Mouse (Mus musculus) intestine, embryonic 15.5 days (tissue): ENCODE measurements around the gene Gm49721. TPM values are rescaled to one million over a fixed set of nuclear protein-coding genes. Genes with fewer than 3 reads are reported as not detected.
A peak's percentile ranks its signal among the peaks of the same experiment; 100 is the strongest.
"Not testable (repeated sequence)": the region's sequence is repeated elsewhere in the genome, so short reads cannot be mapped to it uniquely, and the experiment has no call there.

Source experiments
- ATAC-seq: fragments of 200-750 bp; cut with Nextera tagmentation; 2 replicates; pipeline ENCODE4 v1.8.0; 2017; ENCODE audit warnings: moderate TSS enrichment, moderate library complexity
- H3K27ac ChIP-seq: fragments of 300-500 bp; sonication (generic); 2 replicates; pipeline ENCODE4 v1.5.1; 2015; ENCODE audit warnings: mild to moderate bottlenecking, inconsistent platforms
- H3K27me3 ChIP-seq: fragments of 300-500 bp; sonication (generic); replicated peaks from 2 replicates; pipeline ENCODE4 v1.6.1; 2015; ENCODE audit warnings: inconsistent platforms
- H3K36me3 ChIP-seq: fragments of 300-500 bp; sonication (generic); 2 replicates; pipeline ENCODE4 v1.6.1; 2015; ENCODE audit warnings: inconsistent platforms
- H3K4me1 ChIP-seq: fragments of 300-500 bp; sonication (generic); replicated peaks from 2 replicates; pipeline ENCODE4 v1.6.1; 2015; ENCODE audit warnings: inconsistent platforms
- H3K4me2 ChIP-seq: fragments of 300-500 bp; sonication (generic); replicated peaks from 2 replicates; pipeline ENCODE4 v1.6.1; 2015; ENCODE audit warnings: mild to moderate bottlenecking, inconsistent platforms
- H3K4me3 ChIP-seq: fragments of 300-500 bp; sonication (generic); replicated peaks from 2 replicates; pipeline ENCODE4 v1.5.1; 2015; ENCODE audit warnings: inconsistent platforms
- H3K9ac ChIP-seq: fragments of 300-500 bp; sonication (generic); 2 replicates; pipeline ENCODE4 v1.6.1; 2015; ENCODE audit warnings: inconsistent platforms
- H3K9me3 ChIP-seq: fragments of 300-500 bp; sonication (generic); 2 replicates; pipeline ENCODE4 v1.6.1; 2016; ENCODE audit warnings: inconsistent platforms
- WGBS: fragments of 180-500 bp; shearing (Covaris S2); methylation state at CpG from one replicate; pipeline ENCODE4 v1.1.7; 2015; 5-methylcytosine and 5-hydroxymethylcytosine counted together
- polyA plus RNA-seq: library from polyadenylated mRNA; unstranded; fragments of >200 nt; fragmentation: Nextera tagmentation; extraction: Ambion mirVana; gene quantifications from 2 replicates; pipeline ENCODE4 v1.2.1, GENCODE M21; 2015

The Gm49721 gene
- polyA plus RNA-seq, 1 experiment from 2014 or later: 0.33 TPM

DNA sequence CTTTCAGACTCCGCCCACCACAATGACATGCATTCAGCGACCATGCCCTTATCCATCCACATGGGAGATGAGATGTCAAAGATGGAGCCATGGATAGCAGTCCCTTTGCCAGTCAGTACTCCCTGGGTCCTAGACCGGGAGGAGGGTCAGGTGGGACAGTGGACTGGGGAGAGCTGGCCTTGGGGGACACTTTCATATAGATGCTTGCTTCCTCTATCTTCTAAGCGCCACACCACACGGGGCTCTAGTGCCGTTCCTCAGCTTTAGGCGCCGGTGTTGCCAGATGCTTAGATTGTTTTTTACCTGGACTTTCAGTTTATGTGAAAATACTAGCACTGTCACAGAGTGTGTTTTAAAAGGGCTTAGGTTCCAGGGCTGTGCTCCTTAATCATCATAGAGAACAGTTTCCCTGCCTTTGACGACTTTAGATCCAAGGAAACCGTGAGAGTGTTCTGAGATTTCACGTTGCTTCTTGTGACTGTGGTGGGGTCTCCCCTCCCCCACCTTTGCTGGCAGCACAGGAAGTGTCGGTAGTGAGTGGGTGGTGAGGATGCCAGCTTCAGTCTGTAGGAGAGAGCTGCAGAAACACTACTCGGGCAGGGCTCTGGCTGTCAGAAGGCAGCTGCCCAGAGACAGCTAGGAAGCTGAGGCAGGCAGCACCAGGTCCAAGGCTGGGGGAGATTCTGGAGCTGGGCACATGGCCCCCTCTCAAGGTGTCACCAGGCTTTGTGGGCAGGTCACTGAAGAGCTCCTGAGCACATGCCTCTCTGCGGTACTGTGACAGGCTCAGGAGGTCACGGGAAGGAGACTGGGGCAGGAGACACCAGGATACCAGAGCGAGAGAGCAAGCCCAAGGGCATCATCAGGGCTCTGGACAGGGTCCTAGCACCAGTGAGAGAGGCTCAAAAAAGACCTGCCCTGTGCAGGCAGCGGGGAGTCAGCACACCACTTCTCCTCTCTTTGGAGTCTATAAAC is 54.8 kb downstream of the Gm49721 start:
- H3K4me1 ChIP-seq, H3K9me3 ChIP-seq, H3K36me3 ChIP-seq, H3K27me3 ChIP-seq, H3K9ac ChIP-seq, H3K4me2 ChIP-seq, H3K4me3 ChIP-seq, H3K27ac ChIP-seq, ATAC-seq: not testable (repeated sequence)
- WGBS: 64% methylated on average over 3 of the region's 17 CpGs

DNA sequence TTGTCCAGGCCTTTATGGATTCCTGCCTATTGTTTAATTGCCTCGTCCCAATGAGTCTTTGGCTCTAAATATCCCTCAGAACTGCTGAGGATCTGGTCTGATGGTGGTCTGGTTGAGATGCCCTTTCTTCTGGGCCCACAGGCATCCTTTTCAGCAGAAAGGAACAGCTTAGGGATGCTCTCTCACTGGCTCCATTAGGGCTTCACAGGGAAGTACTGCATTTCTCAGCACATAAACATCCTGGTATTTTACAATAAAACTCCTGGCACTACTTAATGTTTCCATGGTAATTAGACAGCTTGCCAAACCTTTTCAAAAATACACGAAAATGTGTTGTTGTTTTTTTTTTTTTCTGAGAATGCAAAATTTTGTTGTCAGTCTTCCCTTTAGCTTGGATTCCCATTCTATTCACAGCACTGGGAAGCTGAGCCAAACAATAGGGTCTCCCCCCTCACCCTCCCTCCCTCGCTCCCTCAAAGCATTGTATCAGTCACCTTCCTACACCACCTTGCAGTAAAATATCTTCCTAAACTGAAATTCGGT is 90.4 kb downstream of the Gm49721 start:
- H3K27me3 ChIP-seq, ATAC-seq, H3K9ac ChIP-seq, H3K36me3 ChIP-seq, H3K27ac ChIP-seq, H3K4me1 ChIP-seq, H3K9me3 ChIP-seq, H3K4me2 ChIP-seq, H3K4me3 ChIP-seq: not testable (repeated sequence)
- WGBS: 69% methylated on average over 2 of the region's 4 CpGs

DNA sequence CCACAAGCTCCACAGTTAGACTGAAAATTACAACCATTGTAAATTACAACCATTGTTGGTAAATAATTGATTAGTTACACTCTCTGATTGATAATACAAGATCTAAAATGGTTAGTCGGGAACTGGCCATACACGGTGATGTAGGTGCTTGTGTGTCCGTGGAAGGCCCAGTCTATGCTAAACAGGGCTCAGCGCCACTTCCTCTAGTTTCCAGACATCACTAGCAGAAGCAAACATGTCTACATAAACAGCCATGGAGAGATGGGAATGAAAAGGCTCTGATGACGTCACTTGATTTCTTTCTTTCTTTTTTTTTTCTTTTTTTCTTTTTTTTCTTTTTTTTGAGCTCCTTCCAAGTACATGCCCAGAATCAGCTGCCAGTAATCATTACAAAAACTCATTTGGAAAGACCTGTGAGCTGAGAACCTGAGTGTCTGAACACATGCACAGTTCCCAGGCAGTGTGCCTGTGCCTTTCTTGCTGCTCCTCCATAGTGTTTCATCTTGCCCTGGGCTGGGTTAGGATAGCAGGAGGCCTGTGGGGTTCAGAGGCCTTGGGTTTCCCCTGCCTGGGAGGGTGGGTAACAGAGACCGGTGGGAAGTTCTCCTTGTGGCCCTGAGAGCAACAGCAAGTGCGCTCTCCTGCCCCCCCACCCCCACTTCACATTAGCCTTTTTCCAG is 91.0 kb downstream of the Gm49721 start:
- H3K27me3 ChIP-seq, ATAC-seq, H3K9ac ChIP-seq, H3K27ac ChIP-seq, H3K9me3 ChIP-seq, H3K4me3 ChIP-seq, H3K36me3 ChIP-seq, H3K4me2 ChIP-seq, H3K4me1 ChIP-seq: not testable (repeated sequence)
- WGBS: 80% methylated on average over 6 of the region's 7 CpGs

DNA sequence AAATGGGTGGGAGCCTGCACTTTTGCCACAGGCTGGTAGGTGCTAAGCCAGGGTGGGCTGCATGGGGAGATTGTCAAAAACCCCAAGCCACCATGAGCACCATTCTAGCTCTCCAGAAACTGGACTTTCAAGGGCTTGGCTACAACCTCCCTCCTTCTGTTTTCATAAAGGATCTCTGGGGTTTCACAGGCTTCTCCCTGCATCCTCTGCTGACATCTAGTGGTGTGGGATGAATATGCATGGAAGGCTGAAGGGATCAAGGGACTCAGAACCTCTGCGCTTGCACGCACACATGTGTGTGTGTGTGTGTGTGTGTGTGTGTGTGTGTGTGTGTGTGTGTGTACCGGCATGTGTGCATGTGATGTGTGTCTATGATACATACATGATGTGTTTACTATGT is 95.8 kb downstream of the Gm49721 start:
- ATAC-seq: peak; percentile 56
- H3K4me1 ChIP-seq, H3K9me3 ChIP-seq, H3K4me3 ChIP-seq, H3K4me2 ChIP-seq, H3K36me3 ChIP-seq, H3K27me3 ChIP-seq, H3K27ac ChIP-seq, H3K9ac ChIP-seq: not testable (repeated sequence)
- 26% methylated on average over 3 of the region's 3 CpGs for WGBS

DNA sequence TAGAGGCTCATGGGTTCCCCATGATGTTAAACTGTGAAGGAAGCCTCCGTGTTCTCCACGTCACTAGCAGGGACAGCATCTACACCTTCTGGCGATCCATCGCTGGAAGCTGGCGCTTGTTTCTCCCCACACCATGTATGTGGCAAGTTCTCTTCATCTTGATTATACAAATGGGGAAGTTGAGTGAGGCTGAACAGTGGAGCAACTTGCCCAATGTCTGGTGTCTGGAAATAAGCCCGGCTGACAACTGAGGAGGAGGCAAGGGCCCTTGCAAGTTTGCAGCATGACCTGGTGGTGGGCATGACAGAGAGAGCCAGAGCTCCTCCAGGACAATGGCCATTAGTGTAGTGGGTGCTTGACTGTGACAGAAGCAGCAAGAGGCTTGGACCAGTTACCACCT is 96.8 kb downstream of the Gm49721 start:
- not testable (repeated sequence) for H3K4me3 ChIP-seq, H3K36me3 ChIP-seq, H3K9me3 ChIP-seq, H3K9ac ChIP-seq, H3K27ac ChIP-seq, ATAC-seq, H3K4me2 ChIP-seq, H3K4me1 ChIP-seq, H3K27me3 ChIP-seq
- WGBS: 81% methylated on average over 5 of the region's 6 CpGs

DNA sequence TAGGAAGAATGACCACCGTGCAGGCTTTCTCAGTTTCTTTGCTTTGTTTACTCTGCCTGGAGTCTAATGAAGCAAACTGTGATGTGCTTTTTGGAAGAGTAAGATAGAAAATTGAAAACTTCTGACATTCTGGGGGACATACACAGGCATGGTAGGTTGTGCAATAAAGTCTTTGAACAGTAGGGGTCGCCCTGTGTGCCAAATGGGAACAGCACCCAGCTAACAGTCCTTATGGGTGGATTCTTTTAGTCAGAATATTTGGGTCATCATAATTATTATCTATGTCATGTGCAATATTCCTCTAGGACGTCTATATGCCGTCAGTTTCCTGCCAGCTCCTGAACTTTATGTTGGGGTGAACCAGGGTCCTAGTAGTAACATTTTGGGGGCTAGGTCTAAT is 100.9 kb downstream of the Gm49721 start:
- not testable (repeated sequence) for H3K27me3 ChIP-seq, H3K4me3 ChIP-seq, H3K4me2 ChIP-seq, H3K36me3 ChIP-seq, H3K27ac ChIP-seq, H3K9me3 ChIP-seq, H3K4me1 ChIP-seq, ATAC-seq, H3K9ac ChIP-seq
- 0% methylated on average over 2 of the region's 4 CpGs for WGBS

DNA sequence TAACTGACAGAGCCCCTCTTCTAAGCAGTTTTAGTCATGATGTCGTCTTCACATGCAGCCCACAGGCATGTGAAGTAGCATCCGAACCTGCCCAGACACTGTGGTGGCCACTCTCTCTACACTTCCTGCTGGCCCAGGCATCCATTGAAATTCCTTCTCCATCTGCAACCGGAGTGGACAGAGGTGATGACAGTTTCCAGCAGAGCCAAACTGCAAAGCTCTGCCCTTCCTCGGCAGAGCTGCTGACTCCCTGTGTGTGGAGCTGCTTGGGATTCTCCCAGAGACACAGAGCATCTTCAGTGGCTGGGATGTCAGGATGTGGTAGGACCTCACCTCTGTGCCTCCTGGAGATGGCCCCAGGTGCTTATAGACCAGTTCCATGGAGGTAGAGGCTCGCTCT is 105.8 kb downstream of the Gm49721 start:
- not testable (repeated sequence) for H3K36me3 ChIP-seq, H3K4me1 ChIP-seq, H3K27ac ChIP-seq, H3K9ac ChIP-seq, H3K4me2 ChIP-seq, H3K27me3 ChIP-seq, ATAC-seq, H3K9me3 ChIP-seq, H3K4me3 ChIP-seq
- WGBS: no CpG with 5 or more reads among the region's 5 CpGs

DNA sequence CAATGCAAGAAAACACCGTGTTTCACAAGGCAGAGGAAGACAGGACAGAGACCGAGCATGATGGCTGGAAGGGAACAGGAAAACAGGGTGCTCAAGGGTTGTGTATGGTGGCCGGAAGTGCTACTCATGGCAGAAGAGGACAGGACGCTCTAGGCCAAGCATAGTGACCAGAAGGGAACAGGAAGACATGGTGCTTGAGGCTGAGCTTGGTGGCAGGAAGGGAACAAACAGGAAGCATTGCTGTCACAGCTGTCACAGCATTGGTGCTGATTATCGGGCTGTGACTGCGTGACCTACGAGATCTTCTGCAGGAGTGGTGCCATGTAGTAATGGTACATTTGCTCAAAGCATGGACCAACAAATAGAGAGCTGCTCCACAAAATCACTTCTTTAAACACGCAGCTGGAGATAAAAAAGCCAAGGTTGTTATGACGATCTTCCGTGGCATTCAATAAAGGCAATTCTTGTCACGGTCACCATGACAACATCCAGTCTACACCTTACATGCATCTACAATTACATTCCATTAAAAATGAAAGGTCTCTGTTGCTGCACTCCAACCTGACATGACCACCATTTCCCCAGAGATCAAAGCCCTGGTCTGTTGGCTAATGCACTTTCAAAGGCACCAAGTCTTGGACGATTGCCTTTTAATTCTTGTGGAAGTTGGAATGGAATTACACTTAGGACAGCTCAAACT is 106.9 kb downstream of the Gm49721 start:
- no CpG with 5 or more reads among the region's 12 CpGs for WGBS
- not testable (repeated sequence) for H3K9me3 ChIP-seq, H3K4me1 ChIP-seq, H3K27me3 ChIP-seq, H3K27ac ChIP-seq, H3K36me3 ChIP-seq, H3K4me2 ChIP-seq, H3K4me3 ChIP-seq, H3K9ac ChIP-seq, ATAC-seq

DNA sequence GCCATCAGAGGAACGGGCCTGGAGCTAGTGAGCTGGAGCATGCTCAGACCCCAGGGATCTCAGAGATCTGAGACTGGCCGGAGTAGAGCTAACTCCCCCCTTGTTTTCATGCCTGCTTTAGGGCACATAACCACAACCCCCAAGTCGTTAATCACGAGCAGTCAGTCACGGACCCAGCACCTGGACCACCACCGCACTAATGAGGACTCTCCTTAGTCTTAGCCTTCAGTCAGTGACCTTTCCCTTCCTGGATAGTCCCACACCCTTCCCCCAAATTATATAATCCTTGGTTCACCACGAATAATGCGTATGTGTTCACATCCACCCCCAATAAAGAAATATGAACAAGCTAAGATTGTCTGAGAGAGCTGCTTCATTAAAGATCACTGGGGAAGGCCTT is 108.1 kb downstream of the Gm49721 start:
- H3K4me1 ChIP-seq, H3K4me2 ChIP-seq, H3K27ac ChIP-seq, H3K9ac ChIP-seq, H3K27me3 ChIP-seq, ATAC-seq, H3K4me3 ChIP-seq, H3K36me3 ChIP-seq, H3K9me3 ChIP-seq: not testable (repeated sequence)
- WGBS: 82% methylated on average over 6 of the region's 8 CpGs

Other genes with a start within 250 kb of the Gm49721 start
- 232 and 235 TPM in 2 replicates for gene Ezr, start 196.1 kb upstream of the Gm49721 start, polyA plus RNA-seq
- gene Rsph3b, start 30.2 kb upstream of the Gm49721 start, polyA plus RNA-seq: 38.9 and 42.0 TPM in 2 replicates
- gene Tagap1, start 17.7 kb upstream of the Gm49721 start, polyA plus RNA-seq: 45.7 and 46.3 TPM in 2 replicates
- 245 and 268 TPM in 2 replicates for gene Rnaset2b, start 8.3 kb upstream of the Gm49721 start, polyA plus RNA-seq
- gene Gm1604a, start 46.7 kb downstream of the Gm49721 start, polyA plus RNA-seq: not detected in 2 replicates
- gene Rps6ka2, start 191.2 kb downstream of the Gm49721 start, polyA plus RNA-seq: 8.0 and 8.9 TPM in 2 replicates